Mouse (Mus musculus): ENCODE data around the gene Ino80b. TPM values are rescaled to one million over a fixed set of nuclear protein-coding genes. Genes with fewer than 3 reads are reported as not detected.

The Ino80b gene
- polyA plus RNA-seq, 1 experiment from 2014 or later, result 20.0 TPM

- H3K36me3 ChIP-seq (ENCODE audit: control insufficient read depth, insufficient read depth, low read length), result no peaks in the 10 kb centered on the region
- no peaks in the 10 kb centered on the region for H3K9me3 ChIP-seq (ENCODE audit: control insufficient read depth, low read length)
- peak overlapping the region; percentile 61 for H3K4me3 ChIP-seq (ENCODE audit: low read depth, low read length)
- DNase-seq (ENCODE audit: low spot score) (peak; percentile 92), ATAC-seq (replicated peaks; ENCODE audit: low FRiP score) (peak; percentile 10; the same call in 1 of the 2 replicates)
- H3K27ac ChIP-seq (ENCODE audit: low read depth, low read length), result peak overlapping the region; percentile 44; the same call in 1 of the 2 replicates
- WGBS, result 0% methylated on average over 30 of the region's 30 CpGs
- peaks cover 11% of the 10 kb centered on the region; the same call in 1 of the 2 replicates for H3K4me1 ChIP-seq (replicated peaks; ENCODE audit: control insufficient read depth, insufficient read depth, low read length)
- peak overlapping the region; percentile 71 for H3K9ac ChIP-seq (ENCODE audit: low read length)
- no peaks in the 10 kb centered on the region for H3K27me3 ChIP-seq (ENCODE audit: control insufficient read depth, insufficient read depth, low read length)
- H3K4me2 ChIP-seq (ENCODE audit: low read depth, low read length, severe bottlenecking), result peak overlapping the region; percentile 77
Observed at GRCm38 (mm10) chr6:83124851-83125312, 349 bp downstream of the Ino80b start.

DNA sequence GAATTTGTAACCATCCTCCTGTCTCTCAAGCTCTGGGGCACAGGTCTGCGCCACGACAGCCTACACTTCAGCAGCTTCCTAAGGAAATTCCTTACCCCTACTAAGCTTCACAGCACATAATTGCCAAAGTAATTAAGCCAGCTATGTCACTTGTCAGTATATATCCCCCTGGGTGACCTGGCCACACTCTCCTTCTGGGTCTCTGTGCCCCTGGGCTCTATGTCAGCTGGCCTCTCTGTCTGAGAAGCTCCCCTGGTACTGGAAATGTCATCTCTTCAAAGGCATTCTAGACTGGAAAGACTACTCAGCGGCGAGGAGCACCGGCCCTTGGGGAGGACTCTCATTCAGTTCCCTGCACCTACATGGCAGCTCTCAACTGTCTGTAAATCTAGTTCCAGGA, 2.3 kb downstream of the Ino80b start:
- Histone ChIP-seq H3K27ac (ENCODE audit: low read depth, low read length) (no peak overlapping the region), H3K4me3 (ENCODE audit: low read depth, low read length) (peak overlapping the region; percentile 77; the same call in 1 of the 2 replicates), H3K4me1 (replicated peaks; ENCODE audit: control insufficient read depth, insufficient read depth, low read length) (peaks cover 13% of the 10 kb centered on the region; the same call in 1 of the 2 replicates), H3K4me2 (ENCODE audit: low read depth, low read length, severe bottlenecking) (peak overlapping the region; percentile 95), H3K36me3 (ENCODE audit: control insufficient read depth, insufficient read depth, low read length) (no peaks in the 10 kb centered on the region; the same call in none of the 2 replicates), H3K9ac (ENCODE audit: low read length) (peak overlapping the region; percentile 97), H3K27me3 (ENCODE audit: control insufficient read depth, insufficient read depth, low read length) (no peaks in the 10 kb centered on the region), H3K9me3 (ENCODE audit: control insufficient read depth, low read length) (no peaks in the 10 kb centered on the region)
- no peak for ATAC-seq (replicated peaks; ENCODE audit: low FRiP score)
- 85% methylated on average over 5 of the region's 5 CpGs for WGBS
- DNase-seq (ENCODE audit: low spot score), result no peak

DNA sequence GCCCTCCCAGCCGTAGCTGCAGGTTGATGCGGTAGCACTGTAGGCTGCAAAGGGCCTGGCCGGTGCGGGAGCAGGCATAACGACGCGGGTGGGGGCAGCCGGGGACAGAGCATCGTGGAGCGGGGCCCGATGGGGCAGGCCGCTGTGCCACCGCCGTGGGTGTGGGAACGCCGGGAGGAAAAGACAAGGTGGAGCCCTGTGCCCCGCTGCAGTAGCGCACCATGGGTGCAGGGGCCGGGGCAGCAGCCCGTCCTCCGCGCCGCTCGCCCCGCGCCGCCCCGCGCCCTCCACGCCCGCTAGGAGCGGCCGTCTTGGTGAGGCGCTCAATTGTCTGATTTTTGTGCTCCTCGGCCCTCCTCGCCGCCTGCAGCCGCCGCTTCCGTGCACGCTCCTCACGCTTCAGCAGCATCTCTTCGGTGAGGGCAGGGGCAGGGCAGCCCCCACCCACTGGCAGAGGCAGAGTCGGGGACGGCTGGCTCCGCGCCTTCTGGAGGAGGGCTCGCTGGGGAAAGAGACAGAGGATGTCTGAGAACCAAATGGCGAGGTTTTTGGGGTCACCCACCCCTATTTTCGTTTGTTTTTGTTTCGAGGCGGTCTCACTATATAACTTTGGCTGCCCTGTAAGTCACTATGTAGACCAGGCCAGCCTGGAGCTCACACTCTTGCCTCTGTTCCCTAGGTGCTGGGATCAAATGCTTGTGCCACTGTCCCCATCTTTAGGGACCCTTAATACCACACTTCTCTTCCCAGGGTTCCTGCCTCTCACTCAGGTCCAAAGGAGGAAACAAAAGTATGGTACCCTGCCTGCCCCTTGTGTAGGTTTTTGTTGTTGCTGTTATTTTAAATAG, 3.1 kb downstream of the Ino80b start:
- 2% methylated on average over 51 of the region's 52 CpGs for WGBS
- Histone ChIP-seq H3K9me3 (ENCODE audit: control insufficient read depth, low read length) (no peaks in the 10 kb centered on the region), H3K27me3 (ENCODE audit: control insufficient read depth, insufficient read depth, low read length) (no peaks in the 10 kb centered on the region), H3K36me3 (ENCODE audit: control insufficient read depth, insufficient read depth, low read length) (no peaks in the 10 kb centered on the region; the same call in none of the 2 replicates), H3K4me2 (ENCODE audit: low read depth, low read length, severe bottlenecking) (peak overlapping the region; percentile 95), H3K9ac (ENCODE audit: low read length) (peak overlapping the region; percentile 97), H3K4me1 (replicated peaks; ENCODE audit: control insufficient read depth, insufficient read depth, low read length) (peaks cover 13% of the 10 kb centered on the region; the same call in 1 of the 2 replicates), H3K27ac (ENCODE audit: low read depth, low read length) (peak overlapping the region; percentile 98), H3K4me3 (ENCODE audit: low read depth, low read length) (peak overlapping the region; percentile 77)
- DNase-seq (ENCODE audit: low spot score), result peak; percentile 76
- peak; percentile 6; the same call in 1 of the 2 replicates for ATAC-seq (replicated peaks; ENCODE audit: low FRiP score)

- peak within 1 kb of the TSS; percentile 97 for H3K9ac ChIP-seq (ENCODE audit: low read length)
- under 1% methylated on average over 38 of the region's 38 CpGs for WGBS
- peak within 1 kb of the TSS; percentile 77 for H3K4me3 ChIP-seq (ENCODE audit: low read depth, low read length)
- peak within 1 kb of the TSS; percentile 95 for H3K4me2 ChIP-seq (ENCODE audit: low read depth, low read length, severe bottlenecking)
- no peaks in the 10 kb centered on the region for H3K9me3 ChIP-seq (ENCODE audit: control insufficient read depth, low read length)
- H3K4me1 ChIP-seq (replicated peaks; ENCODE audit: control insufficient read depth, insufficient read depth, low read length), result peaks cover 16% of the 10 kb centered on the region; the same call in 1 of the 2 replicates
- ATAC-seq (replicated peaks; ENCODE audit: low FRiP score) (peak; percentile 95), DNase-seq (ENCODE audit: low spot score) (peak; percentile 95)
- no peaks in the 10 kb centered on the region; the same call in none of the 2 replicates for H3K36me3 ChIP-seq (ENCODE audit: control insufficient read depth, insufficient read depth, low read length)
- H3K27ac ChIP-seq (ENCODE audit: low read depth, low read length), result peak within 1 kb of the TSS; percentile 98
- no peaks in the 10 kb centered on the region for H3K27me3 ChIP-seq (ENCODE audit: control insufficient read depth, insufficient read depth, low read length)
Observed at GRCm38 (mm10) chr6:83120930-83121862, 4.0 kb downstream of the Ino80b start, which contains the start of gene Wbp1. TSS of gene Wbp1 (minus strand) at chr6:83121559.

- Histone ChIP-seq H3K36me3 (ENCODE audit: control insufficient read depth, insufficient read depth, low read length) (no peaks in the 10 kb centered on the region; the same call in none of the 2 replicates), H3K9ac (ENCODE audit: low read length) (peak overlapping the region; percentile 79), H3K4me1 (replicated peaks; ENCODE audit: control insufficient read depth, insufficient read depth, low read length) (peaks cover 19% of the 10 kb centered on the region; the same call in 1 of the 2 replicates), H3K27me3 (ENCODE audit: control insufficient read depth, insufficient read depth, low read length) (no peaks in the 10 kb centered on the region), H3K4me3 (ENCODE audit: low read depth, low read length) (peak overlapping the region; percentile 5; the same call in 1 of the 2 replicates), H3K9me3 (ENCODE audit: control insufficient read depth, low read length) (no peaks in the 10 kb centered on the region), H3K4me2 (ENCODE audit: low read depth, low read length, severe bottlenecking) (peak overlapping the region; percentile 77), H3K27ac (ENCODE audit: low read depth, low read length) (no peak overlapping the region)
- 85% methylated on average over 7 of the region's 7 CpGs for WGBS
- no peak for DNase-seq (ENCODE audit: low spot score)
- ATAC-seq (replicated peaks; ENCODE audit: low FRiP score), result no peak
Observed at GRCm38 (mm10) chr6:83119734-83120051, 5.5 kb downstream of the Ino80b start.

GRCm38 (mm10) chr6:83118825-83119733, 6.2 kb downstream of the Ino80b start:
- WGBS, result 88% methylated on average over 14 of the region's 14 CpGs
- no peaks in the 10 kb centered on the region for H3K9me3 ChIP-seq (ENCODE audit: control insufficient read depth, low read length)
- ATAC-seq (replicated peaks; ENCODE audit: low FRiP score) (no peak), DNase-seq (ENCODE audit: low spot score) (no peak)
- 0 out of 2 replicates have a peak overlapping the region, but pooled peaks have one; percentile 5 for H3K4me3 ChIP-seq (ENCODE audit: low read depth, low read length)
- peaks cover 19% of the 10 kb centered on the region; the same call in 1 of the 2 replicates for H3K4me1 ChIP-seq (replicated peaks; ENCODE audit: control insufficient read depth, insufficient read depth, low read length)
- peak overlapping the region; percentile 77 for H3K4me2 ChIP-seq (ENCODE audit: low read depth, low read length, severe bottlenecking)
- no peaks in the 10 kb centered on the region; the same call in none of the 2 replicates for H3K36me3 ChIP-seq (ENCODE audit: control insufficient read depth, insufficient read depth, low read length)
- no peak overlapping the region; the same call in 1 of the 2 replicates for H3K9ac ChIP-seq (ENCODE audit: low read length)
- H3K27ac ChIP-seq (ENCODE audit: low read depth, low read length), result no peak overlapping the region
- H3K27me3 ChIP-seq (ENCODE audit: control insufficient read depth, insufficient read depth, low read length), result no peaks in the 10 kb centered on the region

DNA sequence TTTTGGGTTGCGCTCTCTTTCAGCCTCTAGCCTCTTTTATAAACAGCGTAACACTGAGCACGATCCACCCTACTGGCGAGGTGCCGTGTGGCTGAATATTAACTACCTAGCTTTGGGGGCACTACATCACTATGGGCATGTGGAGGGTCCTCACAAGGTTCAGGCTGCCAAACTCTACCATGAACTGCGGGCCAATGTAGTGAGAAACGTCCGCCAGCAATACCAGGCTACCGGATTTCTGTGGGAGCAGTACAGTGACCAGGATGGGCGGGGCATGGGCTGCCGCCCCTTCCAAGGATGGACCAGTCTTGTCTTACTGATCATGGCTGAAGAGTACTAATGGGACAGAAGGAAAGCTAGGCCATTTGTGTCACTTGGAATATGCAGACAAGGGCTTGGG, 6.9 kb downstream of the Ino80b start:
- no peaks in the 10 kb centered on the region; the same call in none of the 2 replicates for H3K36me3 ChIP-seq (ENCODE audit: control insufficient read depth, insufficient read depth, low read length)
- no peak overlapping the region for H3K27ac ChIP-seq (ENCODE audit: low read depth, low read length)
- no peak overlapping the region for H3K9ac ChIP-seq (ENCODE audit: low read length)
- H3K27me3 ChIP-seq (ENCODE audit: control insufficient read depth, insufficient read depth, low read length), result no peaks in the 10 kb centered on the region
- no peak overlapping the region for H3K4me3 ChIP-seq (ENCODE audit: low read depth, low read length)
- H3K4me2 ChIP-seq (ENCODE audit: low read depth, low read length, severe bottlenecking), result no peak overlapping the region
- 83% methylated on average over 11 of the region's 11 CpGs for WGBS
- DNase-seq (ENCODE audit: low spot score), result no peak
- H3K4me1 ChIP-seq (replicated peaks; ENCODE audit: control insufficient read depth, insufficient read depth, low read length), result peaks cover 19% of the 10 kb centered on the region; the same call in 1 of the 2 replicates
- ATAC-seq (replicated peaks; ENCODE audit: low FRiP score), result no peak
- H3K9me3 ChIP-seq (ENCODE audit: control insufficient read depth, low read length), result no peaks in the 10 kb centered on the region

All from forebrain, embryonic 11.5 days (tissue).